Mouse (Mus musculus) heart, adult 2 months (tissue): ENCODE measurements around the gene Ms4a6c. TPM values are rescaled to one million over a fixed set of nuclear protein-coding genes. Genes with fewer than 3 reads are reported as not detected.
"Not testable (repeated sequence)": the region's sequence is repeated elsewhere in the genome, so short reads cannot be mapped to it uniquely, and the experiment has no call there.

Experiments
- DNase-seq, 2 experiments: peaks; one replicate each; pipeline ENCODE4 v3.0.0; 2021
- H3K27ac ChIP-seq: fragments of 200-600 bp; 2 replicates; pipeline ENCODE4 v1.8.1; 2022
- H3K27me3 ChIP-seq: fragments of 200-500 bp; 2 replicates; pipeline ENCODE4 v1.6.1; 2012; ENCODE audit warnings: mild to moderate bottlenecking, low read length, inconsistent platforms, mixed read lengths; ENCODE audit not compliant: control insufficient read depth, insufficient read depth
- H3K36me3 ChIP-seq: fragments of 200-500 bp; 2 replicates; pipeline ENCODE4 v1.6.1; 2012; ENCODE audit warnings: low read length, inconsistent platforms; ENCODE audit not compliant: control insufficient read depth, insufficient read depth
- H3K4me1 ChIP-seq: fragments of 200-500 bp; 2 replicates; pipeline ENCODE4 v1.6.1; 2011; ENCODE audit warnings: low read length; ENCODE audit not compliant: control insufficient read depth, insufficient read depth
- H3K4me3 ChIP-seq: fragments of 200-600 bp; 2 replicates; pipeline ENCODE4 v1.8.1; 2022
- H3K79me2 ChIP-seq: fragments of 200-500 bp; replicated peaks from 2 replicates; pipeline ENCODE4 v1.6.1; 2012; ENCODE audit warnings: mild to moderate bottlenecking, inconsistent platforms, low read length, moderate library complexity, mixed read lengths; ENCODE audit not compliant: control insufficient read depth, insufficient read depth
- H3K9ac ChIP-seq: fragments of 200-500 bp; 2 replicates; pipeline ENCODE4 v1.6.1; 2012; ENCODE audit warnings: low read depth, mild to moderate bottlenecking, control low read depth, inconsistent platforms, low read length, mixed read lengths
- CTCF ChIP-seq: fragments of 200-600 bp; IDR thresholded peaks from 2 replicates; pipeline ENCODE4 v1.8.1; 2022; ENCODE audit warnings: antibody characterized with exemption, mild to moderate bottlenecking, moderate library complexity
- EP300 ChIP-seq: fragments of 200-500 bp; IDR thresholded peaks from 2 replicates; pipeline ENCODE4 v1.6.1; 2011; ENCODE audit warnings: low read depth, low read length, control low read depth; ENCODE audit not compliant: insufficient read depth
- POLR2A ChIP-seq: fragments of 200-500 bp; IDR thresholded peaks from 2 replicates; pipeline ENCODE4 v1.6.1; 2011; ENCODE audit warnings: mild to moderate bottlenecking, low read depth, low read length, control low read depth; ENCODE audit not compliant: insufficient read depth
- WGBS: fragments of 180-500 bp; shearing (Covaris S2); methylation state at CpG from one replicate; pipeline ENCODE4 v1.1.7; 2018; 5-methylcytosine and 5-hydroxymethylcytosine counted together
- intact Hi-C: fragments of 180-260 bp; cut with DNase I; formaldehyde crosslinking; loops from one replicate; pipeline ENCODE4 v1.15.1; 2025
- polyA plus RNA-seq: library from polyadenylated mRNA; depleted of rRNA; stranded (reverse); fragments of >200 nt; gene quantifications from 2 replicates; pipeline ENCODE4 v1.2.3, GENCODE M21; 2012
- total RNA-seq, 2 experiments: library from RNA; stranded (reverse); gene quantifications; 2 replicates each; pipeline ENCODE4 v1.2.3; 2021

The Ms4a6c gene
- total and polyA plus RNA-seq, 3 experiments: 4.0 to 9.1 (median 8.1) TPM

DNA sequence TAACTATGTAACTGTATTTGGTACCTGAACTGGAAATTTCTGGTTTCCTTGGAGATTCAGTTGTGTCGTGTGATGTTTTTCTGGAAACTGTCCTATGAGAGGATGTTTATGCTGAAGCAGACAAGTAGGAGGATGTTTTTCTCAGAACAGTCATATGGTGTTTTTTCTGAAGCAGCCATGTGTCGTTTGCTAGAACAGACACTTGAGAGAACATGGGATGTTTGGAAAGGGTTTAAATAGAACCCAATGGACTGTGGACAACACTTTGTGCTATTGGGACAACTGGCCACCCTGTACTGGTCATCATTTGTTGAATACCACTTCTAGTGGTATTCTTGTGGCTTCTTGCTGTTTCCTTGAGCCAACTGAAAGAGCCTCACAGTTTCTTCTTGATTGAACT is 16.6 kb downstream of the Ms4a6c start, which contains the start of gene Gm8369:
Gene Gm8369, plus strand, starts transcription at position 193 of the 400 bp plus-strand sequence.
- WGBS: 54% methylated on average over 2 of the region's 2 CpGs
- intact Hi-C loops: no loop called here
- no peak for DNase-seq
- Histone ChIP-seq H3K36me3 (no peaks in the 10 kb centered on the region), H3K9ac (no peak within 1 kb of the TSS), H3K27me3 (no peaks in the 10 kb centered on the region), H3K27ac (no peak within 1 kb of the TSS), H3K79me2 (no peaks in the 10 kb centered on the region), H3K4me1 (no peaks in the 10 kb centered on the region), H3K4me3 (no peak within 1 kb of the TSS)
- no peak for TF ChIP-seq POLR2A
- TF ChIP-seq CTCF: no peak
- TF ChIP-seq EP300: no peak

DNA sequence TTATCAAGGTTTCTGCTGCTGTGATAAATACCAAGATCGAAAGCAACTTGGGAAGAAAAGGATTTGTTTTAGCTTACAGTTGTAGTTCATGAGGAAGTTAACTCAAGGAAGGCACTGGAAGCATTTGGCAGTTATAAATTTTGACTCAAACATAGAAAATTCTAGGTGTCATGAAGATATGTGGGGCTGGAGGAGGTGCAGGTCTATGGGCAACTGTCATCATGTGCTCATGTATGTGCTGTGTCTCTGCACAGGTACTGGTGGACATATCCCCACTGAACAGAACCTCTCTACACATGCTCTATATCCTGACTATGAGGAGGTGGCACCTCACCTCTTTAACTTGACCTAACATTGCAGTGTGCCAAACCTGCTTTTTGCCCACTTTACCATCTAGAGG is 17.4 kb downstream of the Ms4a6c start:
- Histone ChIP-seq H3K79me2 (no peaks in the 10 kb centered on the region), H3K36me3 (no peaks in the 10 kb centered on the region), H3K9ac (no peak overlapping the region), H3K27me3 (no peaks in the 10 kb centered on the region), H3K4me3 (no peak overlapping the region), H3K27ac (no peak overlapping the region), H3K4me1 (no peaks in the 10 kb centered on the region)
- intact Hi-C loops: no loop called here
- no peak for TF ChIP-seq POLR2A
- no peak for TF ChIP-seq CTCF
- no peak for TF ChIP-seq EP300
- no peak for DNase-seq
- 79% methylated on average over 1 of the region's 1 CpGs for WGBS

DNA sequence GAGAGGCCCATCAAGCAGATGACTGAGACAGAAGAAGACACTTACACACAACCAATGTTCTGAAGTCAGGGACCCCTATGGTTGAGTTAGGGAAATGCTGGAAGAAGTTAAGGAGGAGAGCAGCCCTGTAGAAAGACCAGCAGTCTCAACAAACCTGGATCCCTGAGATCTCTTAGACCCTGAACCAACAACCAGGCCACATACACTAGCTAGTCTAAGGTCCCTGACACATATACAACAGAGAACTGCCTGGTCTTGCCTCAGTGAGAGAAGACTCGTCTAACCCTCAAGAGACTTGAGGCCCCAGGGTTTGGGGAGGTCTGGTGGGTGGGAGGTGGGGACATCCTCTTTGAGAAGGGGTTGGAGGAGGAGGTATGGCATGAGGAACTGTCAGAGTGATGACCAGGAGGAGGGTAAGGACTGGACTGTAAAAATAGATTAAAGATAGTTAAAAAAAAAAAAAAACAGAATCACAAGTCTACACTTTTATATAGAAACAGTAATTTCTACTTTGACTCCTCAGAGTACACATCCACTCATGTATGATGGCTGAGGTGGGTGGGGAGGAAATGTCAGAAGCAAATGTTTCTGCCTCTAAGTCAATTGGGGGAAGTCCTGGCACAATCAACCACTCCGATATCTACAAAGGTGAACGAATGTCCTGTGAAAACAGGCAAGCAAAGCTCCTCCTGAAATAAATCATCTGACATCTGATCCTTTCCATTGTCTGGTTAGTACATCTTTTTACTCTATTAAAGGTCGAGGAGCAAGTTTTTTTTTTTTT is 22.4 kb downstream of the Ms4a6c start:
- Histone ChIP-seq H3K27ac (no peak overlapping the region), H3K4me3 (no peak overlapping the region), H3K9ac (no peak overlapping the region), H3K79me2 (no peaks in the 10 kb centered on the region), H3K36me3 (no peaks in the 10 kb centered on the region), H3K4me1 (no peaks in the 10 kb centered on the region), H3K27me3 (no peaks in the 10 kb centered on the region)
- WGBS: 40% methylated on average over 4 of the region's 4 CpGs
- intact Hi-C loops: no loop called here
- TF ChIP-seq EP300 (no peak), POLR2A (no peak)
- no peak for DNase-seq

GRCm38 (mm10) chr19:11492671-11493070 is 23.5 kb downstream of the Ms4a6c start:
- intact Hi-C loops: no loop called here
- no peaks in the 10 kb centered on the region for H3K79me2 ChIP-seq
- H3K9ac ChIP-seq: no peak overlapping the region
- no peaks in the 10 kb centered on the region for H3K4me1 ChIP-seq
- no peak overlapping the region for H3K4me3 ChIP-seq
- H3K36me3 ChIP-seq: no peaks in the 10 kb centered on the region
- TF ChIP-seq EP300 (no peak), CTCF (no peak), POLR2A (no peak)
- no peak for DNase-seq
- no peaks in the 10 kb centered on the region for H3K27me3 ChIP-seq
- 61% methylated on average over 1 of the region's 1 CpGs for WGBS
- H3K27ac ChIP-seq: no peak overlapping the region

- H3K4me3 ChIP-seq: no peak overlapping the region
- H3K27ac ChIP-seq: no peak overlapping the region
- TF ChIP-seq POLR2A (no peak), EP300 (no peak), CTCF (no peak)
- H3K36me3 ChIP-seq: no peaks in the 10 kb centered on the region
- H3K9ac ChIP-seq: no peak overlapping the region
- no peak for DNase-seq
- WGBS: 74% methylated on average over 3 of the region's 3 CpGs
- H3K27me3 ChIP-seq: no peaks in the 10 kb centered on the region
- no peaks in the 10 kb centered on the region for H3K79me2 ChIP-seq
- intact Hi-C loops: no loop called here
- no peaks in the 10 kb centered on the region for H3K4me1 ChIP-seq
Observed at GRCm38 (mm10) chr19:11494519-11494918, 25.4 kb downstream of the Ms4a6c start.

DNA sequence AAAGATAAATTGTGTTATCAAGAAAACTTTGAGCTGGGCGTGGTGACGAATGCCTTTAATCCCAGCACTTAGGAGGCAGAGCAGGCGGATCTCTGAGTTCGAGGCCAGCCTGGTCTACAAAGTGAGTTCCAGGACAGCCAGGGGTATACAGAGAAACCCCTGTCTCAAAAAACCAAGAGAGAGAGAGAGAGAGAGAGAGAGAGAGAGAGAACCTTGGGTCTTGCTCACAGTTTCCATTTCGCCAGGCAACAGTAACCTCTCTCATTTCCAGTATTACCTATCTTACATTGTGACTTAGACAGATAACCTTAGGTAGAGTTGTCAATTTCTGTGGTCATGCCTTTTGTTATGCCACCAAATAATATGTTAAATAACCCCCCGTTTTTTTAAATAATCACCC is 27.2 kb downstream of the Ms4a6c start:
- no peak for TF ChIP-seq POLR2A
- no peak for TF ChIP-seq EP300
- TF ChIP-seq CTCF: no peak
- H3K4me3 ChIP-seq: no peak overlapping the region
- 57% methylated on average over 6 of the region's 6 CpGs for WGBS
- H3K79me2 ChIP-seq: no peaks in the 10 kb centered on the region
- no peaks in the 10 kb centered on the region for H3K4me1 ChIP-seq
- no peaks in the 10 kb centered on the region for H3K27me3 ChIP-seq
- intact Hi-C loops: no loop called here
- H3K36me3 ChIP-seq: no peaks in the 10 kb centered on the region
- H3K9ac ChIP-seq: no peak overlapping the region
- no peak for DNase-seq
- no peak overlapping the region for H3K27ac ChIP-seq

DNA sequence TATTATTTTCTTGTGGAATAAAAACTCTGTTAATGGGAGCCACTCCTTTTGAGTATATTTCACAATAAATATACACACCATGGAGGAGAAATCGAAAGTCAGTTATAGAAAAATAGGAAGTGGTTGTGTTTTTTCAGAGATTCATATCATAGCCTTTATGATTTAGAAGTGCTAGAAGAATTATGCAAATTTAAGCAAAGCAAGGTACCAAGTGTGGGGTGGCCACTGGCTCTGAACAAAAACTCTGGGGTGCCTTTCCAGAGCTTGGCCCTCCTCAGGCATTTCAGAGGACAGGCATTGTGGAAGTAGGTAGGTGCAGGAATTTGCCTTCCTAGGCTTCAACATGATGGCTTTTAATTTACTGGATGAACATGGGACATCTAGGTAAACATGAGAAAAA is 28.1 kb downstream of the Ms4a6c start:
- H3K79me2 ChIP-seq, H3K4me3 ChIP-seq, H3K27me3 ChIP-seq, intact Hi-C loops, H3K27ac ChIP-seq, H3K9ac ChIP-seq, H3K4me1 ChIP-seq, H3K36me3 ChIP-seq, DNase-seq: not testable (repeated sequence)
- WGBS: 61% methylated on average over 1 of the region's 1 CpGs
